Mouse (Mus musculus) heart, adult 2 months (tissue): ENCODE measurements around the gene Pde4d.

Experiments used
- CTCF ChIP-seq: fragments of 200-600 bp; IDR thresholded peaks from 2 replicates; pipeline ENCODE4 v1.8.1; 2022; ENCODE audit warnings: antibody characterized with exemption, mild to moderate bottlenecking, moderate library complexity
- POLR2A ChIP-seq: fragments of 200-500 bp; IDR thresholded peaks from 2 replicates; pipeline ENCODE4 v1.6.1; 2011; ENCODE audit warnings: mild to moderate bottlenecking, low read depth, low read length, control low read depth; ENCODE audit not compliant: insufficient read depth

GRCm38 (mm10) chr13:109643419-109643818, 1193.7 kb downstream of the Pde4d start:
- TF ChIP-seq CTCF (no peak), POLR2A (no peak)
